Mouse (Mus musculus) embryonic facial prominence, embryonic 12.5 days (tissue): ENCODE results near the gene Prrt1. TPM values are rescaled to one million over a fixed set of nuclear protein-coding genes. Genes with fewer than 3 reads are reported as not detected.
A peak's percentile ranks its signal among the peaks of the same experiment; 100 is the strongest.

ENCODE experiments used
- ATAC-seq: fragments of 200-750 bp; cut with Nextera tagmentation; 2 replicates; pipeline ENCODE4 v1.8.0; 2017; ENCODE audit not compliant: insufficient number of reproducible peaks, insufficient read depth, low FRiP score, low TSS enrichment
- H3K27ac ChIP-seq: fragments of 300-500 bp; sonication (generic); 2 replicates; pipeline ENCODE4 v1.5.1; 2016; ENCODE audit warnings: mild to moderate bottlenecking
- H3K27me3 ChIP-seq: fragments of 300-500 bp; sonication (generic); 2 replicates; pipeline ENCODE4 v1.6.1; 2016; ENCODE audit warnings: mild to moderate bottlenecking, moderate library complexity
- H3K36me3 ChIP-seq: fragments of 300-500 bp; sonication (generic); 2 replicates; pipeline ENCODE4 v1.6.1; 2016; ENCODE audit warnings: mild to moderate bottlenecking
- H3K4me1 ChIP-seq: fragments of 300-500 bp; sonication (generic); 2 replicates; pipeline ENCODE4 v1.6.1; 2016
- H3K4me2 ChIP-seq: fragments of 300-500 bp; sonication (generic); replicated peaks from 2 replicates; pipeline ENCODE4 v1.6.1; 2016; ENCODE audit warnings: mild to moderate bottlenecking, moderate library complexity
- H3K4me3 ChIP-seq: fragments of 300-500 bp; sonication (generic); 2 replicates; pipeline ENCODE4 v1.5.1; 2016; ENCODE audit warnings: mild to moderate bottlenecking
- H3K9ac ChIP-seq: fragments of 300-500 bp; sonication (generic); 2 replicates; pipeline ENCODE4 v1.6.1; 2016; ENCODE audit warnings: mild to moderate bottlenecking, moderate library complexity
- H3K9me3 ChIP-seq: fragments of 300-500 bp; sonication (generic); 2 replicates; pipeline ENCODE4 v1.6.1; 2016; ENCODE audit warnings: mild to moderate bottlenecking, moderate library complexity
- WGBS: fragments of 180-500 bp; shearing (Covaris S2); methylation state at CpG from one replicate; pipeline ENCODE4 v1.1.7; 2016; 5-methylcytosine and 5-hydroxymethylcytosine counted together
- polyA plus RNA-seq: library from polyadenylated mRNA; unstranded; fragments of >200 nt; fragmentation: Nextera tagmentation; extraction: Ambion mirVana; gene quantifications from 2 replicates; pipeline ENCODE4 v1.2.1, GENCODE M21; 2016

Gene Prrt1
- polyA plus RNA-seq, 1 experiment from 2014 or later: 0.56 TPM

GRCm38 (mm10) chr17:34663558-34663957, 34.2 kb downstream of the Prrt1 start:
- Histone ChIP-seq H3K4me1 (0 out of 2 replicates have a peak, but pooled peaks cover 7% of the 10 kb centered on the region), H3K36me3 (no peaks in the 10 kb centered on the region), H3K27ac (no peak overlapping the region), H3K4me3 (no peak overlapping the region), H3K27me3 (peaks cover 39% of the 10 kb centered on the region), H3K9ac (no peak overlapping the region), H3K9me3 (no peaks in the 10 kb centered on the region), H3K4me2 (no peak overlapping the region)
- no peak for ATAC-seq
- 52% methylated on average over 1 of the region's 1 CpGs for WGBS

- WGBS: 76% methylated on average over 7 of the region's 7 CpGs
- no peak for ATAC-seq
- no peak overlapping the region for H3K4me2 ChIP-seq
- no peak overlapping the region for H3K9ac ChIP-seq
- no peak overlapping the region for H3K4me3 ChIP-seq
- H3K27me3 ChIP-seq: peaks cover 36% of the 10 kb centered on the region
- H3K27ac ChIP-seq: no peak overlapping the region
- no peaks in the 10 kb centered on the region for H3K9me3 ChIP-seq
- 0 out of 2 replicates have a peak, but pooled peaks cover 7% of the 10 kb centered on the region for H3K4me1 ChIP-seq
- no peaks in the 10 kb centered on the region for H3K36me3 ChIP-seq
Observed at GRCm38 (mm10) chr17:34664472-34664871, 35.1 kb downstream of the Prrt1 start.

GRCm38 (mm10) chr17:34670235-34670634, 40.9 kb downstream of the Prrt1 start, which contains the start of gene Tnxb:
TSS of gene Tnxb (plus strand) at chr17:34670535.
- no peak for ATAC-seq
- Histone ChIP-seq H3K9ac (peak within 1 kb of the TSS; percentile 25; the same call in 1 of the 2 replicates), H3K36me3 (no peaks in the 10 kb centered on the region), H3K27ac (no peak within 1 kb of the TSS), H3K4me1 (peaks cover 16% of the 10 kb centered on the region), H3K4me3 (peak within 1 kb of the TSS; percentile 34), H3K4me2 (peak within 1 kb of the TSS; percentile 57), H3K27me3 (peaks cover 65% of the 10 kb centered on the region), H3K9me3 (no peaks in the 10 kb centered on the region)
- 54% methylated on average over 7 of the region's 7 CpGs for whole genome bisulfite sequencing

GRCm38 (mm10) chr17:34671151-34672066, 42.1 kb downstream of the Prrt1 start:
- H3K36me3 ChIP-seq: no peaks in the 10 kb centered on the region
- peak overlapping the region; percentile 57 for H3K4me2 ChIP-seq
- no peak overlapping the region for H3K27ac ChIP-seq
- peaks cover 71% of the 10 kb centered on the region for H3K27me3 ChIP-seq
- H3K4me1 ChIP-seq: peaks cover 20% of the 10 kb centered on the region
- 9% methylated on average over 93 of the region's 93 CpGs for WGBS
- ATAC-seq: 0 out of 2 replicates have a peak, but pooled peaks have one; percentile 52
- no peaks in the 10 kb centered on the region for H3K9me3 ChIP-seq
- peak overlapping the region; percentile 34 for H3K4me3 ChIP-seq
- H3K9ac ChIP-seq: peak overlapping the region; percentile 25

- no peak overlapping the region for H3K27ac ChIP-seq
- H3K27me3 ChIP-seq: peaks cover 69% of the 10 kb centered on the region
- ATAC-seq: no peak
- no peaks in the 10 kb centered on the region for H3K36me3 ChIP-seq
- 29% methylated on average over 49 of the region's 49 CpGs for WGBS
- H3K4me2 ChIP-seq: peak overlapping the region; percentile 57
- H3K4me3 ChIP-seq: peak overlapping the region; percentile 34
- H3K9ac ChIP-seq: peak overlapping the region; percentile 25; the same call in 1 of the 2 replicates
- peaks cover 20% of the 10 kb centered on the region for H3K4me1 ChIP-seq
- H3K9me3 ChIP-seq: no peaks in the 10 kb centered on the region
Observed at GRCm38 (mm10) chr17:34672246-34672792, 43.0 kb downstream of the Prrt1 start.

GRCm38 (mm10) chr17:34673139-34673538, 43.8 kb downstream of the Prrt1 start:
- 82% methylated on average over 7 of the region's 7 CpGs for WGBS
- Histone ChIP-seq H3K4me1 (peaks cover 20% of the 10 kb centered on the region), H3K9ac (no peak overlapping the region), H3K36me3 (no peaks in the 10 kb centered on the region), H3K4me3 (no peak overlapping the region), H3K27ac (no peak overlapping the region), H3K4me2 (no peak overlapping the region), H3K27me3 (peaks cover 68% of the 10 kb centered on the region), H3K9me3 (no peaks in the 10 kb centered on the region)
- ATAC-seq: no peak

- Histone ChIP-seq H3K27me3 (peaks cover 73% of the 10 kb centered on the region), H3K4me3 (no peak overlapping the region), H3K4me1 (peaks cover 20% of the 10 kb centered on the region), H3K4me2 (no peak overlapping the region), H3K36me3 (no peaks in the 10 kb centered on the region), H3K9ac (no peak overlapping the region), H3K27ac (no peak overlapping the region), H3K9me3 (no peaks in the 10 kb centered on the region)
- no peak for ATAC-seq
- WGBS: 69% methylated on average over 11 of the region's 11 CpGs
Observed at GRCm38 (mm10) chr17:34674524-34675204, 45.3 kb downstream of the Prrt1 start.

GRCm38 (mm10) chr17:34675205-34676092, 46.1 kb downstream of the Prrt1 start:
- H3K27ac ChIP-seq: no peak overlapping the region
- WGBS: 65% methylated on average over 13 of the region's 13 CpGs
- no peak for ATAC-seq
- no peak overlapping the region for H3K4me2 ChIP-seq
- H3K4me3 ChIP-seq: no peak overlapping the region
- H3K9me3 ChIP-seq: no peaks in the 10 kb centered on the region
- no peaks in the 10 kb centered on the region for H3K36me3 ChIP-seq
- H3K27me3 ChIP-seq: peaks cover 73% of the 10 kb centered on the region
- H3K9ac ChIP-seq: no peak overlapping the region
- H3K4me1 ChIP-seq: peaks cover 20% of the 10 kb centered on the region

- H3K27ac ChIP-seq: no peak overlapping the region
- H3K4me1 ChIP-seq: peaks cover 19% of the 10 kb centered on the region
- no peak for ATAC-seq
- no peak overlapping the region for H3K4me3 ChIP-seq
- H3K9ac ChIP-seq: no peak overlapping the region
- no peaks in the 10 kb centered on the region for H3K36me3 ChIP-seq
- H3K4me2 ChIP-seq: no peak overlapping the region
- H3K27me3 ChIP-seq: peaks cover 69% of the 10 kb centered on the region
- H3K9me3 ChIP-seq: no peaks in the 10 kb centered on the region
- WGBS: 82% methylated on average over 6 of the region's 6 CpGs
Observed at GRCm38 (mm10) chr17:34676093-34676460, 46.7 kb downstream of the Prrt1 start.

- Histone ChIP-seq H3K27me3 (peaks cover 63% of the 10 kb centered on the region), H3K9ac (no peak overlapping the region), H3K9me3 (no peaks in the 10 kb centered on the region), H3K4me1 (peaks cover 13% of the 10 kb centered on the region), H3K4me3 (no peak overlapping the region), H3K27ac (no peak overlapping the region), H3K4me2 (no peak overlapping the region), H3K36me3 (no peaks in the 10 kb centered on the region)
- no peak for ATAC-seq
- 71% methylated on average over 12 of the region's 12 CpGs for WGBS
Observed at GRCm38 (mm10) chr17:34676671-34677070, 47.3 kb downstream of the Prrt1 start.

- WGBS: 78% methylated on average over 26 of the region's 26 CpGs
- H3K27me3 ChIP-seq: peaks cover 29% of the 10 kb centered on the region
Observed at GRCm38 (mm10) chr17:34680191-34680590, 50.9 kb downstream of the Prrt1 start.

More at GRCm38 (mm10) chr17:34680191-34680590, 50.9 kb downstream of the Prrt1 start:
- H3K36me3 ChIP-seq: no peaks in the 10 kb centered on the region
- H3K4me2 ChIP-seq: 0 out of 2 replicates have a peak overlapping the region, but pooled peaks have one; percentile 2
- no peak for ATAC-seq
- H3K4me1 ChIP-seq: peaks cover 9% of the 10 kb centered on the region; the same call in 1 of the 2 replicates
- H3K9me3 ChIP-seq: no peaks in the 10 kb centered on the region
- no peak overlapping the region for H3K4me3 ChIP-seq
- no peak overlapping the region for H3K27ac ChIP-seq
- no peak overlapping the region for H3K9ac ChIP-seq
